Mouse (Mus musculus): ENCODE results near the gene Fyb.

Fyb gene

GRCm38 (mm10) chr15:6522653-6523167, at the start of gene Fyb:
Gene Fyb (plus strand): TSS chr15:6522853.
- no peak for DNase-seq (ENCODE audit: extremely low spot score)

- DNase-seq (ENCODE audit: extremely low spot score), result no peak
Measured at GRCm38 (mm10) chr15:6483561-6483960, 39.1 kb upstream of the Fyb start.

GRCm38 (mm10) chr15:6492386-6492785, 30.3 kb upstream of the Fyb start:
- no peak for DNase-seq (ENCODE audit: extremely low spot score)

- DNase-seq (ENCODE audit: extremely low spot score), result no peak
Measured at GRCm38 (mm10) chr15:6498396-6499070, 24.1 kb upstream of the Fyb start.

GRCm38 (mm10) chr15:6500787-6501186, 21.9 kb upstream of the Fyb start:
- DNase-seq (ENCODE audit: extremely low spot score), result peak; percentile 6

GRCm38 (mm10) chr15:6517525-6517924, 5.1 kb upstream of the Fyb start:
- DNase-seq (ENCODE audit: extremely low spot score), result no peak

GRCm38 (mm10) chr15:6519417-6520255, 3.0 kb upstream of the Fyb start:
- DNase-seq (ENCODE audit: extremely low spot score), result no peak

- DNase-seq (ENCODE audit: extremely low spot score), result no peak
Measured at GRCm38 (mm10) chr15:6520505-6521155, 2.0 kb upstream of the Fyb start.

- no peak for DNase-seq (ENCODE audit: extremely low spot score)
Measured at GRCm38 (mm10) chr15:6524801-6525200, 2.1 kb downstream of the Fyb start.

- DNase-seq (ENCODE audit: extremely low spot score), result no peak
Measured at GRCm38 (mm10) chr15:6525386-6525785, 2.7 kb downstream of the Fyb start.

- no peak for DNase-seq (ENCODE audit: extremely low spot score)
Measured at GRCm38 (mm10) chr15:6533858-6534343, 11.2 kb downstream of the Fyb start.

GRCm38 (mm10) chr15:6534592-6534991, 11.9 kb downstream of the Fyb start:
- no peak for DNase-seq (ENCODE audit: extremely low spot score)

- DNase-seq (ENCODE audit: extremely low spot score), result no peak
Measured at GRCm38 (mm10) chr15:6539639-6540338, 17.1 kb downstream of the Fyb start.

GRCm38 (mm10) chr15:6548911-6549310, 26.3 kb downstream of the Fyb start:
- no peak for DNase-seq (ENCODE audit: extremely low spot score)

GRCm38 (mm10) chr15:6551875-6552274, 29.2 kb downstream of the Fyb start:
- no peak for DNase-seq (ENCODE audit: extremely low spot score)

GRCm38 (mm10) chr15:6554742-6555141, 32.1 kb downstream of the Fyb start:
- DNase-seq (ENCODE audit: extremely low spot score), result no peak

GRCm38 (mm10) chr15:6555536-6555935, 32.9 kb downstream of the Fyb start:
- DNase-seq (ENCODE audit: extremely low spot score), result no peak

- no peak for DNase-seq (ENCODE audit: extremely low spot score)
Measured at GRCm38 (mm10) chr15:6556272-6556671, 33.6 kb downstream of the Fyb start.

GRCm38 (mm10) chr15:6556911-6557310, 34.3 kb downstream of the Fyb start:
- DNase-seq (ENCODE audit: extremely low spot score), result no peak

GRCm38 (mm10) chr15:6557552-6557951, 34.9 kb downstream of the Fyb start:
- no peak for DNase-seq (ENCODE audit: extremely low spot score)

- DNase-seq (ENCODE audit: extremely low spot score), result no peak
Measured at GRCm38 (mm10) chr15:6559188-6559587, 36.5 kb downstream of the Fyb start.

- no peak for DNase-seq (ENCODE audit: extremely low spot score)
Measured at GRCm38 (mm10) chr15:6560696-6561095, 38.0 kb downstream of the Fyb start.
